Mouse (Mus musculus) frontal cortex, postnatal 25 days (tissue): Measurements from ENCODE around the gene Gm13420.

Experiments used
- DNase-seq, 2 experiments: peaks; one replicate each; pipeline ENCODE4 v3.0.0; 2022; ENCODE audit warnings: low spot score in 2 of 2

The Gm13420 gene

DNA sequence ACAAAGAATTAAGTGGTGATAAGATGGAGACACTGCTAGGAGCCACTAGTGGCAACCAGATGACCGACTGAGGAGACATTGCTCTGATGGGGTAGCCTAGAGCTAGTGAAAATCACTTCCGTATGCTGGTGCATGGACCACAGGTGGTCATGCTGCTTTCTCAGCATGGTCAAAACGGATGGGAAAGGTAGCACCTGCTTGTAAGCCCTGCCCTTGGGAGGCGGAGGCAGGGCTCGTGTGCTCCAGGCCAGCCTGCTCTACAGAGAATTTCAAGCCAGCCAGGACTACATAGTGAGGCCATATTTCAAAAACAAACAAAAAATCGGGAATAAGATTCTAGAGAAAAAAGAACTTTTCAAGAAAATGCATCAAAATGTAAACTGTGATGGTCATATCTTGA is 50.1 kb downstream of the Gm13420 start:
- DNase-seq = no peak

DNA sequence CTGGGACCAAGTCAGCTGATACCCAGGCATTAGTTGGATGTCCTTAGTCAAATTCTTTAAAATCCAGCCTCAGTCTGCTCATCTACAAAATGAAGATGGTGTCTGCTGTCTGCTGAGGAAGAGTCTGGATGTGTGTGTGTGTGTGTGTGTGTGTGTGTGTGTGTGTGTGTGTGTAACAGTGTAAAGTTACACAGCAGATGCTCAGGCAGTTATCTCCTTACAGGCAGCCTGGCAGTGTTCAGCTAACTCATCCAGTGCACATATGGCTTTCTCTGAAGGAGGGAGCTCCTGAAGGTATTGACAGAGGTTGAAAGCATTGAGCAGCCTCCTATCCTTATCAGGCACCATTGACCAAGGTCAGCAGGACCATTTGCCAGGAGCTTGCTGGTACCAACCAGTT is 50.6 kb downstream of the Gm13420 start:
- DNase-seq = no peak

DNA sequence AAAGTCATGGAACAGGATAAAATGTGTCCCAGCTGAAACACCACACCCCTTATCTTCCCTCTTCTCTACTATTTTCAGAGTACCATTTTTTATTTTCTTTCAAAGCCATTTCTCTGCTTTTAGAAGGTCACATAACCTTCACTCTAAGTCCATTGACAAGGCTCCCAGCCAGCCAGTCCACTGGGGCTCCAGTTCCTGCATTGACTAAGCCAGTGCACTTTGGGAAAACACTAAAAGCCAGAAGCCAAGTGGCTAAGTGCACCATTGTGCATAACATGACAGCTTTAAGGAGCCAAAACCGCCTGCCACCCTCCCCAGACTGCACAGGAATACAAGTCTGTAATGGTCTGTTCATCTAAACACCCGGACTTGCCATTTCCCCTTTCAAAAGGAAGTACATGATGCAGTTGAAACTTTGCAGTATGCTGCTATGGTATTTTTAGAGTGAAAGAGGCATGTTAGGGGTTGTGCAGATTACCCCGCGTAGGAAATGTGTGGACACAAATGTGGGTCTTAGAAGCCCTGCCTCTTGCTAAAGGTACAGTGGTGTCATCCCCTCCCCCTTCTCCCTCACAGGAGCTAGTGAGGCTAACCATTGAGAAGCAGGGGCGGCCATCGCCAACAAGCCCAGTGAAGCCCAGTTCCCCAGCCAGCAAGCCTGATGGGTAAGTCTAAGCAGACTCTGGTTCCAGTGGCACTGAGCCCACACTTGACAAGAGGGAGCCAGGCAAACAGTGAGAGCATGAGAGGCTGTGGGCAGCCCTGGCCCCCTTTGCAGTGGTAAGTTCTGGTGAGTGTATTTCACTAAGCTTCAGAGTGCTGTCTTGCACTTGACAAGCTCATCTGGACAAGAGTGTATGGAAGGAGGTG is 52.8 kb downstream of the Gm13420 start:
- no peak for DNase-seq

DNA sequence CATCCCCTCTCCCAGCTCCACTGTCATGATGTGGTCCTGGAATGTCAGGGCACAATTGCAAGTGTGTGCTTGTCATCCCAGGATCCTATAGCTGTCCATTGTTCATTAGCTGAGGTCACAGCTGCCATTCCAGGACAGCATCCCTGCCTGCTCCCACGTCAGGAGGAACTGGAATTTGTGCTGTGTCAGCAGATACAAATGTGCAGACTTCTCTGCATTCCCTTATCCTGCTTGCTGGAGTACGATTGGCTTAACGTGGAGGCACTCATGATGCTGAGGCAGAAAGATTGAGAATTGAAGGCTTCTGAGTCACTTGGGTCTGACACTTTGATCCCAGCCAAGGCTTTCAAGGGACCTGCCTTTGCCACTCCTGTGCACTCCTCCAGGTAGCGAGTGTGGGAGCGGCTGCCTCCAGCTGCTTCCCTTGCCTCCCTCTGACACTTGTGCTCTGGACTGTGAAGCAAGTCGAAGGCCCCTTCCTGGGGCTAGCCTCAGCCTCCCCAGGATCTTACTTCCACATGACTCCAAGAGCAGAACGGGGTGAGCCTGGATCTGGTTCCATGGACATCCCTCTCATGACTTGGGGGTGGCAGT is 55.2 kb downstream of the Gm13420 start:
- DNase-seq = no peak
